Mouse (Mus musculus) neural tube, embryonic 12.5 days (tissue): ENCODE results near the gene Ttc28. TPM values are rescaled to one million over a fixed set of nuclear protein-coding genes. Genes with fewer than 3 reads are reported as not detected.

Experiments used
- ATAC-seq: fragments of 200-750 bp; cut with Nextera tagmentation; 2 replicates; pipeline ENCODE4 v1.8.0; 2017; ENCODE audit warnings: low read depth, mild to moderate bottlenecking, moderate TSS enrichment, moderate library complexity; ENCODE audit not compliant: low FRiP score
- H3K27ac ChIP-seq: fragments of 300-500 bp; sonication (generic); 2 replicates; pipeline ENCODE4 v1.5.1; 2016
- H3K27me3 ChIP-seq: fragments of 300-500 bp; sonication (generic); replicated peaks from 2 replicates; pipeline ENCODE4 v1.6.1; 2016; ENCODE audit warnings: mild to moderate bottlenecking
- H3K36me3 ChIP-seq: fragments of 300-500 bp; sonication (generic); 2 replicates; pipeline ENCODE4 v1.6.1; 2016; ENCODE audit warnings: mild to moderate bottlenecking
- H3K4me1 ChIP-seq: fragments of 300-500 bp; sonication (generic); 2 replicates; pipeline ENCODE4 v1.6.1; 2016
- H3K4me2 ChIP-seq: fragments of 300-500 bp; sonication (generic); replicated peaks from 2 replicates; pipeline ENCODE4 v1.6.1; 2016; ENCODE audit warnings: mild to moderate bottlenecking
- H3K4me3 ChIP-seq: fragments of 300-500 bp; sonication (generic); 2 replicates; pipeline ENCODE4 v1.5.1; 2016
- H3K9ac ChIP-seq: fragments of 300-500 bp; sonication (generic); 2 replicates; pipeline ENCODE4 v1.6.1; 2016; ENCODE audit warnings: mild to moderate bottlenecking
- H3K9me3 ChIP-seq: fragments of 300-500 bp; sonication (generic); 2 replicates; pipeline ENCODE4 v1.6.1; 2016; ENCODE audit warnings: mild to moderate bottlenecking
- WGBS: fragments of 180-500 bp; shearing (Covaris S2); methylation state at CpG from one replicate; pipeline ENCODE4 v1.1.7; 2016; 5-methylcytosine and 5-hydroxymethylcytosine counted together
- polyA plus RNA-seq: library from polyadenylated mRNA; unstranded; fragments of >200 nt; fragmentation: Nextera tagmentation; extraction: Ambion mirVana; gene quantifications from 2 replicates; pipeline ENCODE4 v1.2.1, GENCODE M21; 2016

The Ttc28 gene
- polyA plus RNA-seq, 1 experiment from 2014 or later = 21.8 TPM

DNA sequence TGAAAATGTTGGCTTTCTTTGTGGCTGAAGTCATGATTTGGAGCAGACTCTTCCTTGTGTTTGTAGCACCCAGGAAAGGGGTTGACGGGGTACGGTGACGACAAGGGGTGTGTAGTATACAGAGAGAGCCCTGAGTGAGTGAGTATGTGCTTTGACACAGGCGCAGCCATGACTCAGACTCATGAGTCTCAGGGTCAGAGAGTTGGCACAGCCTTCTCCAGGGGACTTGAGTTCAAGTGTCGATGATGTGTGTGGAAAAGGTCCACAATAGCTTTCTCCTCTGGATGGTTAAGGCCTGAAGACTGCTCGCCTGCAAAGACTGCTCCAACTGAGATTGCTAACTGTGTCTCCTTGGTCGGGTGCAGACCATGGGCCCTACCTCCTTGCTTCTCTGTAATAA is 97.1 kb downstream of the Ttc28 start:
- no peaks in the 10 kb centered on the region for H3K9me3 ChIP-seq
- no peak overlapping the region for H3K9ac ChIP-seq
- H3K4me2 ChIP-seq = no peak overlapping the region
- H3K27ac ChIP-seq = no peak overlapping the region
- H3K4me1 ChIP-seq = peaks cover 16% of the 10 kb centered on the region; the same call in 1 of the 2 replicates
- WGBS = 89% methylated on average over 7 of the region's 7 CpGs
- ATAC-seq = no peak
- no peak overlapping the region for H3K4me3 ChIP-seq
- no peaks in the 10 kb centered on the region; the same call in 1 of the 2 replicates for H3K27me3 ChIP-seq
- H3K36me3 ChIP-seq = 0 out of 2 replicates have a peak, but pooled peaks cover 2% of the 10 kb centered on the region

DNA sequence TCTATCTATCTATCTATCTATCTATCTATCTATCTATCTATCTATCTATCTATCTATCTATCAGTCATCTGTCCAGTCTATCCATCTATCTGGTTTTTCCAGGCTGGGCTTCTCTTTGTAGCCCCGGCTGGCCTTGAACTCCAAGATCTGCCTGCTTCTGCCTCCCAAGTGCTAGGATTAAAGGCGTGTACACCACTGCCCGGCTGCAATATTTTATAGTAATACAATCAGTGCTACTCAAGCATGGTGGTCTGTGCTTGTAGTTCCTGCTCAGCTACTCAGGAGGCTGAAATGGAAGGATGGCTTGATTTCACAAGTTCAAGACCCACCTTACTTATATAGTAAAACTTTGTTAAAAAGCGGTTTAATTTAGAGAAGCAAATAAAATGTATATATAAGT is 98.2 kb downstream of the Ttc28 start:
- H3K27ac ChIP-seq = no peak overlapping the region
- no peak for ATAC-seq
- no peaks in the 10 kb centered on the region; the same call in 1 of the 2 replicates for H3K27me3 ChIP-seq
- H3K9ac ChIP-seq = no peak overlapping the region
- no peaks in the 10 kb centered on the region for H3K9me3 ChIP-seq
- 84% methylated on average over 4 of the region's 4 CpGs for WGBS
- H3K4me3 ChIP-seq = no peak overlapping the region
- H3K4me1 ChIP-seq = peaks cover 16% of the 10 kb centered on the region; the same call in 1 of the 2 replicates
- 0 out of 2 replicates have a peak, but pooled peaks cover 2% of the 10 kb centered on the region for H3K36me3 ChIP-seq
- no peak overlapping the region for H3K4me2 ChIP-seq

DNA sequence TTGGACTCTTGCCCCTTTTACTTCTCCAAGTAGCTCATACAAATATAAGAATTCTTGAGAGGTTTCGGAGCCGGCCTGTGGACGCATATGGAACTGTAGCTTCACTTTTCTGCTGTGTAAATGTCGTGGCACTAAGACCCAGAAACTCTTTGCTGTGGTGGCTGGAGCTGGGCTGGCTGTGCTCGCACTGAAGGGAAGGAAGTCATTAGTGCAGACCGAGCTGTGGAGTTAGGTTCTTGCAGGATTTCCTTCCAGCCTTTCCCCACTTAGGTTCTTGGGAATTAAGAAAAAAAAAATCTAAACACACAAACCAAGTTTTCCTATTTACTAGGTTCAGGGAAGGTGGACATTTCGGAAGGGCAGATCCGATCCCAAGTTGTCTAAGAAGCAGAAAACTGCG is 98.9 kb downstream of the Ttc28 start:
- Histone ChIP-seq H3K27me3 (no peaks in the 10 kb centered on the region; the same call in 1 of the 2 replicates), H3K36me3 (0 out of 2 replicates have a peak, but pooled peaks cover 2% of the 10 kb centered on the region), H3K27ac (no peak overlapping the region), H3K9ac (peak overlapping the region; percentile 86), H3K4me2 (peak overlapping the region; percentile 90), H3K4me3 (peak overlapping the region; percentile 74), H3K4me1 (peaks cover 18% of the 10 kb centered on the region; the same call in 1 of the 2 replicates), H3K9me3 (no peaks in the 10 kb centered on the region)
- 2% methylated on average over 9 of the region's 9 CpGs for WGBS
- peak; percentile 62; the same call in 1 of the 2 replicates for ATAC-seq

DNA sequence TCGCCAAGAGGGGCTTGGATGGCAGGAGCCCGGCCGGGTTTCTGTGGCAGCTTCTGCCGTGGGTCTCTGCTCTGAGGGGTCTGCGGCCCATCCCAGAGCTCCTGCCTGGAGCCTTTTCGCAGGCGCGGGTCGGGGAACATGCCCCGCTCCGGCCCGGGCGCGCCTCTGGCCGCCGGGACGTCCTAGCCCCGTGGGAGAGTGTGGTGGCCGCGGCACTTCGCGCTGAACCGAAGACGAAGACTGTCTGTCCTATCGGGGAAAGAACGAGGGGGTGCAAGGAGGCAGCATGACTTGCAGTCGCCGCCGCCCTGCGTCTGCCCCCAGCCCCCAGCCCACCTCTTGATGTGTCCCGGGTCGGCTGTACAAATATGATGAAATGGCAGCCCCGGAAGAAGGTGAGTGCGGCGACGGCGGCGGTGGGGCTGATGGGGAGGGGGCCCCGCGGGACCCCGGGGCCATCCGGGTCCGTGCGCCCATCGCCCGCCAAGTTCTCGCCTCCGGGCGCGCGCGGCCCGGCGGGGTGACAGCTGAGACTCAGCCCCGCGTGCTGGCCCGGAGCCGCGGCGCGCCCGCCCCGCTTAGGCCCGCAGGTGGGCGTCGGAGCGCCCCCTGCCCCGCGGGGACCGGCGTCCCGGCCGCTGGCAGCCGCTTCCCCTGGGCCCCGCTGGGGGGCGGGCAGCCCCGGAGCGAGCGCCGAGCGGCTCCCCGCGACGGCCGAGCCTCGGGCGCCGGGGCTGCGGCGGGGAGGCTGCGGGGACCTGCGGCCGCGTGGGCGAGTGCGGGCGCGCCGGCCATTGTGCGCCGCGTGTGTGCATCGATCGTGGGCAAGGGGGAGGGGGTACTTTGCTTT is 99.6 kb downstream of the Ttc28 start:
- WGBS = under 1% methylated on average over 101 of the region's 104 CpGs
- no peaks in the 10 kb centered on the region for H3K9me3 ChIP-seq
- H3K36me3 ChIP-seq = 0 out of 2 replicates have a peak, but pooled peaks cover 2% of the 10 kb centered on the region
- H3K4me3 ChIP-seq = peak overlapping the region; percentile 74
- no peaks in the 10 kb centered on the region; the same call in 1 of the 2 replicates for H3K27me3 ChIP-seq
- peaks cover 25% of the 10 kb centered on the region for H3K4me1 ChIP-seq
- peak overlapping the region; percentile 86 for H3K9ac ChIP-seq
- H3K4me2 ChIP-seq = peak overlapping the region; percentile 90
- ATAC-seq = peak; percentile 75
- peak overlapping the region; percentile 77 for H3K27ac ChIP-seq

DNA sequence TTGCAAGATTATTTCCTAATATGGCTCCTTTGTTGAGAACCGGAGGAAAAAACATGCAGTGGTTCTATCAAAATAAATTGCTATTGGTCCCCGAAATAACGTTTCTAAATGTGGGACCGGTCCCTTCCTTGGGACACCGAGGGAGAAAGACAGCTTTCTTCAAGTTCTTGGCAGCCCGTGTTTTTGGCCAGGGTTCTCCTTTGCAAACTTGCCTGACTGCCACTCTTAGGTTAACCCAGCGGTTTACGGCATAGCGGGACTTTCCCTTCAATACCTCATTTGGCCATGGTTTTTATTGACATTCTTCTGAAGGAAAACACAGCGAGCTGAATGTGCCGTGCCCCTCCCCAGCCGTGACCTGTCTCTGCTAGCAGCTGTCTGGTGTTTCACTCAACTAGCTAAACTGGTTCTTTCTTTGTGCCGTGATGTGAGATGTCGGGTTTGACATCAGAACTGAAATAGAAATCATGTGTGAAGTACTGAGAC is 100.3 kb downstream of the Ttc28 start:
- Histone ChIP-seq H3K4me1 (peaks cover 28% of the 10 kb centered on the region), H3K27me3 (no peaks in the 10 kb centered on the region; the same call in 1 of the 2 replicates), H3K4me2 (peak overlapping the region; percentile 90), H3K9me3 (no peaks in the 10 kb centered on the region), H3K4me3 (peak overlapping the region; percentile 74), H3K27ac (peak overlapping the region; percentile 77; the same call in 1 of the 2 replicates), H3K9ac (peak overlapping the region; percentile 86), H3K36me3 (no peaks in the 10 kb centered on the region)
- no peak; the same call in 1 of the 2 replicates for ATAC-seq
- WGBS = under 1% methylated on average over 14 of the region's 14 CpGs

DNA sequence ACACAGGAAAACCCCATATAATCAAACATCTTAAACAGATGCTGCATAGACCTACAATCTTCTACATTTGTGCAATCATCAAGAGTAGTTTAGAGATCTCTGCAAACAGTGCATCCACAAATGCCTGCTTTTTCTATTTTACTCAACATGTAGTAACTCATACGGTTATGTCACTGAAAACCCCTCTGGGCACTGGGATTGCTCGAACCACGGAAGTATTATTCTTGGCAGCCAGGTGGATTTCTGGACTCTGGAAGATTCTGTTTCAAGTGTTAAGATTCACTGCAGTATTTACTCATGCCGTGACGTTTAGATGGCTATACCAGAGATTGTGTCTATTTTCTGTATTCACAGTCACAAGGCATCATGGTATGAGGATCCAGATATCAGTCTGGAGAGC is 101.0 kb downstream of the Ttc28 start:
- Histone ChIP-seq H3K27me3 (no peaks in the 10 kb centered on the region; the same call in 1 of the 2 replicates), H3K4me1 (peaks cover 28% of the 10 kb centered on the region), H3K4me2 (peak overlapping the region; percentile 90), H3K27ac (peak overlapping the region; percentile 23; the same call in 1 of the 2 replicates), H3K36me3 (no peaks in the 10 kb centered on the region), H3K4me3 (peak overlapping the region; percentile 74), H3K9me3 (no peaks in the 10 kb centered on the region), H3K9ac (peak overlapping the region; percentile 86)
- ATAC-seq = no peak
- 58% methylated on average over 5 of the region's 5 CpGs for WGBS

DNA sequence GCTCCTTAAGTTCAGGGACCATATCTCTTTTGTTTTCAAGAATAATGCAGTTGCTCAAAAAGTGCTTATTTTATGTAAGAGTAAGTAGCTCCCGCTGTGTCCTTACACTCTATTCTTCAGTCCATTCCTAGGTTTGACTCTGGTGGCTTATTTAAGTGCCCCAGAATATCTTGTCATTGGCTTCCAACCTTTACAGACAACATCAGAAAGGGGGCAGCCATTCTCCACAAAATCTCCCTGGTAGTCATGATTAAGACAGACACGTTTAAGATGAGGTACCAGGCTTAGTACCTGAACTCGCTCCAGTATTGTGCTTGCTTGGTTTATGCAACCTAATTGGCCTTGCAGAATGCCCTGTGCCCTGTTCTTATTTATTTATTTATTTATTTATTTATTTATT is 102.8 kb downstream of the Ttc28 start:
- no peaks in the 10 kb centered on the region for H3K9me3 ChIP-seq
- ATAC-seq = no peak
- H3K4me3 ChIP-seq = no peak overlapping the region
- no peak overlapping the region for H3K27ac ChIP-seq
- no peaks in the 10 kb centered on the region for H3K36me3 ChIP-seq
- H3K4me2 ChIP-seq = peak overlapping the region; percentile 90
- peaks cover 28% of the 10 kb centered on the region for H3K4me1 ChIP-seq
- H3K27me3 ChIP-seq = no peaks in the 10 kb centered on the region
- H3K9ac ChIP-seq = no peak overlapping the region
- WGBS = 68% methylated on average over 3 of the region's 3 CpGs

DNA sequence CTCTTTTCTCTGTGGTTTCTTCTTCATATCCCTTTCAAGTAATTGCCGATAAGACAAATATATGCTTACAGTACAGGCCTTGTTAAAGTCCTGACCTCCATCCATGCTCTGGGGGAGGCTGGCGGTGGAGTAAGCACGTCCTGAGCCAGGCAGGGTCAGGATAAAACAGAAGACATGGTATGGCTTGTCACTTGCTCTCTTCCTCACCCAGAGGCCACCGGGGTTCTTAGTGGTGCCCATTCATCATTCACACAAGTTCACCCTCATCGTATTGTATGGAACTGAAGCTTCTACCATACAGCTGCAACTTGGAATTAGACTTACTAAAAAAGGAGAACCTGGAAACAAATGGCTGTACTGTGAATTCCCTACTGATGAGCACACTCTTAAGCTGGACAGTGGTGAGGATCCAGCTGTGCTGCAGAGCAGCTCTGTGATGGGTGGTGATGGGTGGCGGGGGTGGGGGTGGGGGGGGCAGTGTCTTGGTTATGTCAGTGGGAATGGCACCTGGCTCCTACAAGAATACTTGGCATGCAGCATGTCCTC is 104.6 kb downstream of the Ttc28 start:
- H3K4me2 ChIP-seq = no peak overlapping the region
- no peaks in the 10 kb centered on the region for H3K9me3 ChIP-seq
- H3K4me1 ChIP-seq = peaks cover 26% of the 10 kb centered on the region
- no peak overlapping the region for H3K4me3 ChIP-seq
- H3K27ac ChIP-seq = no peak overlapping the region
- H3K27me3 ChIP-seq = no peaks in the 10 kb centered on the region
- ATAC-seq = no peak
- no peaks in the 10 kb centered on the region for H3K36me3 ChIP-seq
- no peak overlapping the region for H3K9ac ChIP-seq
- 76% methylated on average over 6 of the region's 6 CpGs for WGBS

DNA sequence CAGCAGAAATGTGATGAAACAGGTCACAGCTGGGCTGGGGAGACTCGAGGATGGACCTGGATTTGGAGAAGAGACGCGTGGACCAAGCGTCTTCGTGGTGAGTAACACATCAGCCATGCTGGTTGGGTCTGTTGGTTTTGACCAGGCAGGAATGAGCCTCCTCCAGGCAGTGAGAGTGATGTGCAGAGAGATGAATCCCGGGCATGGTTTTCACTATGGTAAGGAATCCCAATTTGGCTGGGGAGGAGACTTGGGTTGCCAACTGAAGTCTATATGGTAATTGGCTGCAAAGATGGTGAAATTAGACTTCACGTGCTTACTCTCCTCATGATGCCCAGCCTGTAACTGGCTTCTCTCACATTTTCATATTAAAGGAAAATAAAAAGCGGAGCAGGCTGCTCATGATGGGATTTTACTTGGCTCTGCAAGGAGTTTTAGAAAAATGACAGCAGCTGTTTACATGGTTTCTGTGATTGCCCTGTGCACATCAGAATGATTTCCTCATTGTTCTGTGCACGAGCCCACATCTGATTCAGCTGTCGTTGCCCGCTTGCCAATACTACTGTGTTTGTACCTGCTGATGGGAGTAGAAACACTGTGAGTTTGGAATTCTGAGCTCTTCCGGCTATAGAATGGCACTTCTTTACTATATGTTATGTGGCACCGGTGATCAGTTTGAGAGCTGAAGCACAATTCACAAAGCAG is 117.4 kb downstream of the Ttc28 start:
- Histone ChIP-seq H3K36me3 (no peaks in the 10 kb centered on the region), H3K9ac (no peak overlapping the region), H3K27me3 (no peaks in the 10 kb centered on the region), H3K4me3 (no peak overlapping the region), H3K4me1 (peaks cover 6% of the 10 kb centered on the region; the same call in 1 of the 2 replicates), H3K9me3 (no peaks in the 10 kb centered on the region), H3K27ac (no peak overlapping the region), H3K4me2 (no peak overlapping the region)
- WGBS = 85% methylated on average over 13 of the region's 13 CpGs
- ATAC-seq = no peak

DNA sequence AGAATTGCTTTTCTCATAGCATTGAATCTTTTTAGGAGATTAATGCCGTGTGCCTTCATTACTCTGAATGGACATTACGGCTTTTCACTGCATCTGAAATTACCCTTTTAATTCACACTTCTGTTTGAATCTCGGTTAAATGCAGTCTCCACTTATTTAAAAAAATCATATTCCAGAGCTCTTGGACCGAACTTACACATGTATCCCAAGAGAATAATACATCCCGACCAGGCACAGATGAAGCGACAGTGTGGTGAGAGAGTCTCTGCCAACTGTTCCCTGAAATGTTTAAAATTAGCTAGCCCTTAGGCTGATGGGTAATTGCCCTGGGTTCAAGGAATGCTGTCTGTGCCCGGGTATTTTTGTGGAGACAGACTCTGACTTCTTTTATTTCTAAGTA is 118.1 kb downstream of the Ttc28 start:
- H3K4me2 ChIP-seq = no peak overlapping the region
- no peaks in the 10 kb centered on the region for H3K27me3 ChIP-seq
- H3K27ac ChIP-seq = no peak overlapping the region
- no peaks in the 10 kb centered on the region for H3K9me3 ChIP-seq
- no peak overlapping the region for H3K4me3 ChIP-seq
- ATAC-seq = no peak
- no peaks in the 10 kb centered on the region for H3K36me3 ChIP-seq
- 60% methylated on average over 7 of the region's 7 CpGs for WGBS
- no peak overlapping the region for H3K9ac ChIP-seq
- H3K4me1 ChIP-seq = peaks cover 6% of the 10 kb centered on the region; the same call in 1 of the 2 replicates

DNA sequence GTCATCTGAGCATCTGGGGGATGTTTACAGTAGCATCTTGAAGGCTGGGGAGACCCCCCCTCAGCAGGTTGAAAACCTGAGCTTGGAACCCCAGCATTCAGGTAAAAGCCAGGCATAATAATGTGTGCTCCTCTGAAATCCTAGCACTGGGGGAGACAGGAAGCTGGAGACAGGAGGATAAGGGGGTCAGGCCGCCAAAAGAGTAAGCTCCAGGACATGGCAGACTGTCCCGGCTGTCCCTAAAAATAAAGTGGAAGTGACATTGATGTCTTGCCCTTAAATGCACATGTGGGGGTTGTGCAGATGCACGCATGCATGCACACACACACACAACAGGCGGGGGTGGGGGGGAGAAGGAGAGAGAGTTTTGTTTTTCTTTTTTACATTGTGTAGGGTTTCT is 118.7 kb downstream of the Ttc28 start:
- no peak for ATAC-seq
- H3K27ac ChIP-seq = no peak overlapping the region
- no peak overlapping the region for H3K9ac ChIP-seq
- H3K9me3 ChIP-seq = no peaks in the 10 kb centered on the region
- H3K4me2 ChIP-seq = no peak overlapping the region
- 72% methylated on average over 4 of the region's 4 CpGs for WGBS
- peaks cover 6% of the 10 kb centered on the region; the same call in 1 of the 2 replicates for H3K4me1 ChIP-seq
- no peak overlapping the region for H3K4me3 ChIP-seq
- H3K36me3 ChIP-seq = no peaks in the 10 kb centered on the region
- no peaks in the 10 kb centered on the region for H3K27me3 ChIP-seq

DNA sequence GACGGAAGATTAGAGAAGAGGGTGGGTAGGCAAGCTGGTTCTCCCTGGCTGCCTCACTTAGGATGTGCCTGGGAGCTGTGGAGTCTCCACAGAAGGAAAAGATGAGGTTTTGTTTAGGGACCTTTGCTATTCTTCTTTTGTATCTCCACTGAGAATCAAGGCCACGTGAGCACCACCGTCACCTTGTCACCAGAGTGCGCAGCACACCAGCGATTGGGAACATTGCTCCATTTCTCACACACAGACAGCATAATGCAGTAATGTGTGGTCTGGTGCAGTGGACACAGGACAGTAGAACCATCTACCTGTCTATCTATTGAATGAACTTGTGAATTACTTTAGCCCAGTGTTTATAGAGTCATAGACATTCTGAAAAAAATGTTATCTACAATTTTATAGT is 121.3 kb downstream of the Ttc28 start:
- ATAC-seq = no peak
- Histone ChIP-seq H3K9ac (no peak overlapping the region), H3K27ac (no peak overlapping the region), H3K27me3 (no peaks in the 10 kb centered on the region), H3K9me3 (no peaks in the 10 kb centered on the region), H3K4me3 (no peak overlapping the region), H3K36me3 (no peaks in the 10 kb centered on the region), H3K4me2 (no peak overlapping the region), H3K4me1 (peaks cover 7% of the 10 kb centered on the region; the same call in 1 of the 2 replicates)
- 75% methylated on average over 5 of the region's 5 CpGs for WGBS
